Mouse (Mus musculus) spleen, adult 2 months (tissue): ENCODE data around the gene Hdhd5.

ENCODE experiments used
- CTCF ChIP-seq: fragments of 200-500 bp; IDR thresholded peaks from 2 replicates; pipeline ENCODE4 v1.5.1; 2011; ENCODE audit warnings: mild to moderate bottlenecking, inconsistent platforms; ENCODE audit not compliant: insufficient read depth, insufficient read length, insufficient replicate concordance; ENCODE audit errors: extremely low read depth
- POLR2A ChIP-seq: fragments of 200-500 bp; IDR thresholded peaks from 2 replicates; pipeline ENCODE4 v1.6.1; 2011; ENCODE audit warnings: low read depth, low read length, inconsistent platforms

GRCm38 (mm10) chr6:120468259-120468658, 62.9 kb downstream of the Hdhd5 start:
- no peak for TF ChIP-seq POLR2A
- TF ChIP-seq CTCF: no peak
